Comparison of ENCODE assay signal across 8 mouse cellular contexts in genomic region chr7:139363281-139364004, GRCm38 (mm10). TPM values are rescaled to one million over a fixed set of nuclear protein-coding genes. Genes with fewer than 3 reads are reported as not detected.
DNase-seq lines count a peak whose midpoint lies in the region; ATAC-seq and TF ChIP-seq lines count a peak whose summit lies in the region.

No protein-coding gene starts in this region.

- DNase-seq in frontal cortex, postnatal 25 days (ENCODE audit: low spot score in 2 of 2): no peak
- peak; percentile 34 for DNase-seq in ZHBTc4 (ENCODE audit: low read depth, low spot score)
- DNase-seq in gastrocnemius, postnatal 10 days: peak; percentile 47
- DNase-seq in neural tube, embryonic 10.5 days (ENCODE audit: extremely low spot score, low spot score): peak; percentile 49
- no peak for DNase-seq in natural killer cell, adult 2 months (ENCODE audit: low spot score in 2 of 2)

- no peaks in the 10 kb centered on the region for H3K27me3 ChIP-seq in intestine, postnatal 0 days (replicated peaks; ENCODE audit: control insufficient read depth, insufficient read depth, low read length)

- WGBS in intestine, postnatal 0 days: 75% methylated on average over 13 of the region's 13 CpGs

- TF ChIP-seq CTCF in intestine, postnatal 0 days (IDR thresholded peaks at IDR 0.05; ENCODE audit: low read depth): no peak

- peak; percentile 17; the same call in 1 of the 2 replicates for ATAC-seq in frontal cortex, adult (ENCODE audit: low TSS enrichment)
- no peak for ATAC-seq in intestine, postnatal 0 days
- ATAC-seq in megakaryocyte-erythroid progenitor cell, adult 5-6 weeks (replicated peaks; ENCODE audit: low FRiP score, low TSS enrichment, poor library complexity, severe bottlenecking): no peak

- peaks cover 44% of the 10 kb centered on the region for H3K4me1 ChIP-seq in intestine, postnatal 0 days (replicated peaks; ENCODE audit: control insufficient read depth, insufficient read depth, low read length)

- no peaks in the 10 kb centered on the region for H3K36me3 ChIP-seq in intestine, postnatal 0 days (ENCODE audit: control insufficient read depth, insufficient read depth)

- no peak overlapping the region for H3K4me3 ChIP-seq in intestine, postnatal 0 days (ENCODE audit: low read depth, low read length)

- H3K27ac ChIP-seq in intestine, postnatal 0 days (ENCODE audit: low read depth, low read length): peak overlapping the region; percentile 64

- H3K9me3 ChIP-seq in intestine, postnatal 0 days (ENCODE audit: control insufficient read depth): no peaks in the 10 kb centered on the region

- H3K9ac ChIP-seq in intestine, postnatal 0 days (ENCODE audit: low read depth, low read length): no peak overlapping the region

- no peak overlapping the region; the same call in 1 of the 2 replicates for H3K4me2 ChIP-seq in intestine, postnatal 0 days (replicated peaks; ENCODE audit: low read depth)

RNA-seq across cellular contexts. Expression of gene Inpp5a, which starts 25.5 kb away (rescaled TPM):
- total RNA-seq in gastrocnemius, postnatal 10 days (2021): 10 to 100 TPM; 52.5 to 53.3 TPM
- 29.1 and 32.9 TPM in 2 replicates for polyA plus RNA-seq in intestine, postnatal 0 days (2015; fragmentation: Nextera tagmentation; extraction: Ambion mirVana)
- total RNA-seq in megakaryocyte-erythroid progenitor cell, adult 5-6 weeks (2014; fragmentation: Nextera tagmentation): 4.6 and 8.2 TPM in 2 replicates
- total RNA-seq in megakaryocyte-erythroid progenitor cell, adult 5-6 weeks (2017): 3.2 and 4.9 TPM in 2 replicates

Comparison
In these comparisons a context has a peak if more than half of its experiments do, and no peak if none do; other contexts are left out.
1. DNase-seq: peak in ZHBTc4 (single experiment), gastrocnemius, postnatal 10 days (single experiment) and neural tube, embryonic 10.5 days (single experiment); none in frontal cortex, postnatal 25 days (0 of 2) and natural killer cell, adult 2 months (0 of 2).
2. RNA of gene Inpp5a, which starts 25.5 kb away (total RNA-seq): 52.5 to 53.3 TPM in gastrocnemius, postnatal 10 days; 3.2 to 8.2 TPM in megakaryocyte-erythroid progenitor cell, adult 5-6 weeks; every median in the first group is over 4 times any median in the second.